Mouse (Mus musculus) gonadal fat pad, adult 2 months (tissue): ENCODE data around the gene Klf13. TPM values are rescaled to one million over a fixed set of nuclear protein-coding genes. Genes with fewer than 3 reads are reported as not detected.

Source experiments
- DNase-seq: peaks from one replicate; pipeline ENCODE4 v3.0.0-alpha.2; 2012; ENCODE audit warnings: low read depth
- polyA plus RNA-seq: library from polyadenylated mRNA; depleted of rRNA; stranded (reverse); fragments of >200 nt; gene quantifications from 2 replicates; pipeline ENCODE4 v1.2.3, GENCODE M21; 2012; rRNA removed

Gene Klf13
- polyA plus RNA-seq, 1 experiment = 30.1 TPM

GRCm38 (mm10) chr7:63887034-63887551, 51.6 kb downstream of the Klf13 start:
- DNase-seq = no peak

- no peak for DNase-seq
Measured at GRCm38 (mm10) chr7:63885025-63885424, 53.7 kb downstream of the Klf13 start.

GRCm38 (mm10) chr7:63882739-63883138, 56.0 kb downstream of the Klf13 start:
- no peak for DNase-seq

GRCm38 (mm10) chr7:63879583-63879982, 59.1 kb downstream of the Klf13 start:
- no peak for DNase-seq

- DNase-seq = no peak
Measured at GRCm38 (mm10) chr7:63877610-63878009, 61.1 kb downstream of the Klf13 start.

GRCm38 (mm10) chr7:63876640-63877039, 62.1 kb downstream of the Klf13 start:
- DNase-seq = no peak

- no peak for DNase-seq
Measured at GRCm38 (mm10) chr7:63875686-63876085, 63.0 kb downstream of the Klf13 start.

- no peak for DNase-seq
Measured at GRCm38 (mm10) chr7:63873880-63874279, 64.8 kb downstream of the Klf13 start.

- DNase-seq = no peak
Measured at GRCm38 (mm10) chr7:63871698-63872097, 67.0 kb downstream of the Klf13 start.

- DNase-seq = no peak
Measured at GRCm38 (mm10) chr7:63868356-63868918, 70.3 kb downstream of the Klf13 start.

GRCm38 (mm10) chr7:63865911-63866310, 72.8 kb downstream of the Klf13 start:
- DNase-seq = no peak

GRCm38 (mm10) chr7:63863046-63863445, 75.7 kb downstream of the Klf13 start:
- DNase-seq = no peak

- no peak for DNase-seq
Measured at GRCm38 (mm10) chr7:63861123-63861522, 77.6 kb downstream of the Klf13 start.

GRCm38 (mm10) chr7:63858571-63859152, 80.1 kb downstream of the Klf13 start:
- no peak for DNase-seq

- no peak for DNase-seq
Measured at GRCm38 (mm10) chr7:63857771-63858417, 80.8 kb downstream of the Klf13 start.

- DNase-seq = no peak
Measured at GRCm38 (mm10) chr7:63855283-63855682, 83.4 kb downstream of the Klf13 start.

- no peak for DNase-seq
Measured at GRCm38 (mm10) chr7:63851841-63852533, 86.7 kb downstream of the Klf13 start.

Other genes starting within 250 kb of the Klf13 start
- gene E030018B13Rik, start 22.1 kb downstream of the Klf13 start, polyA plus RNA-seq = 0.11 TPM in 1 of 2 replicates, not detected in the other
- 0.58 and 1.4 TPM in 2 replicates for gene Trpm1, start 214.9 kb upstream of the Klf13 start, polyA plus RNA-seq